Mouse (Mus musculus) lung, embryonic 14.5 days (tissue): ENCODE results near the gene Fbxl14. TPM values are rescaled to one million over a fixed set of nuclear protein-coding genes. Genes with fewer than 3 reads are reported as not detected.

ENCODE experiments used
- ATAC-seq: fragments of 200-750 bp; cut with Nextera tagmentation; 2 replicates; pipeline ENCODE4 v1.8.0; 2017; ENCODE audit warnings: mild to moderate bottlenecking, moderate TSS enrichment, moderate library complexity; ENCODE audit not compliant: insufficient read depth
- DNase-seq: peaks from one replicate; pipeline ENCODE4 v3.0.0-alpha.2; 2015
- H3K27ac ChIP-seq: fragments of 300-500 bp; sonication (generic); 2 replicates; pipeline ENCODE4 v1.5.1; 2014; ENCODE audit warnings: low read depth, mild to moderate bottlenecking, moderate library complexity
- H3K27me3 ChIP-seq: fragments of 300-500 bp; sonication (generic); 2 replicates; pipeline ENCODE4 v1.6.1; 2014; ENCODE audit warnings: low read length, control low read depth; ENCODE audit not compliant: insufficient read depth
- H3K36me3 ChIP-seq: fragments of 300-500 bp; sonication (generic); 2 replicates; pipeline ENCODE4 v1.6.1; 2014; ENCODE audit warnings: control low read depth; ENCODE audit not compliant: insufficient read depth
- H3K4me1 ChIP-seq: fragments of 300-500 bp; sonication (generic); 2 replicates; pipeline ENCODE4 v1.6.1; 2014; ENCODE audit warnings: antibody characterized with exemption, control low read depth; ENCODE audit not compliant: insufficient read depth
- H3K4me2 ChIP-seq: fragments of 300-500 bp; sonication (generic); 2 replicates; pipeline ENCODE4 v1.6.1; 2014; ENCODE audit warnings: mild to moderate bottlenecking
- H3K4me3 ChIP-seq: fragments of 300-500 bp; sonication (generic); 2 replicates; pipeline ENCODE4 v1.5.1; 2014; ENCODE audit warnings: low read depth, low read length
- H3K9ac ChIP-seq: fragments of 300-500 bp; sonication (generic); 2 replicates; pipeline ENCODE4 v1.6.1; 2014
- H3K9me3 ChIP-seq: fragments of 300-500 bp; sonication (generic); 2 replicates; pipeline ENCODE4 v1.6.1; 2016; ENCODE audit warnings: low read depth, low read length, control low read depth
- CTCF ChIP-seq: IDR thresholded peaks from 2 replicates; pipeline ENCODE4 v1.5.1; 2016; ENCODE audit warnings: antibody characterized with exemption, low read depth
- WGBS: fragments of 180-500 bp; shearing (Covaris S2); extraction: QIAGEN DNeasy Blood & Tissue Kit; methylation state at CpG from one replicate; pipeline ENCODE4 v1.1.7; 2014; 5-methylcytosine and 5-hydroxymethylcytosine counted together
- polyA plus RNA-seq: library from polyadenylated mRNA; unstranded; fragments of >200 nt; fragmentation: Nextera tagmentation; extraction: Ambion mirVana; gene quantifications from 2 replicates; pipeline ENCODE4 v1.2.1, GENCODE M21; 2014

Gene Fbxl14
- polyA plus RNA-seq, 1 experiment from 2014 or later = 6.2 TPM

DNA sequence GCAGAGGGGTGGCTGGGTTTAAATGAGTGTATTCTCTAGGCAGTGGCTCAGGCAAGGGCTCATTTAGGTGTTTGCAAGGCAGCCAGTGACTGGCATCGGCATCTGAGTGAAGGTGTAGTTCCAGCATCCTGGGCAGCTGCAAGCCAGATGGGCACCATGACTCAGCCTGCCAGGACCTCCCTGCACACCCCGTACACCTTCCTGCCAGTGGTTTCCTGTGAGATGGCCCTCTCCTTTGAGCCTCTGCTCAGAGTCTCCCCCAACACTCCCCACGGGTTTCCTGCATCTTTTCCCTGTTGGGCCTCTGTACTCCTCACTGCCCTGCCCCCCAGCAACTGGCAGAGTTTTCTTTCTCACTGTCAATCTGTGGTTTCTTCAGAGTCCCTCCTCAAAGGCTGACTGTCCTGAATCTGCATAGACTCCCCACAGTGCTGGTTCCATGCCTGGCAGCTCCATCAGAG, 42.5 kb downstream of the Fbxl14 start:
- H3K36me3 ChIP-seq = no peaks in the 10 kb centered on the region
- no peaks in the 10 kb centered on the region for H3K9me3 ChIP-seq
- H3K4me1 ChIP-seq = 0 out of 2 replicates have a peak, but pooled peaks cover 4% of the 10 kb centered on the region
- no peak for ATAC-seq
- H3K27ac ChIP-seq = no peak overlapping the region
- 40% methylated on average over 3 of the region's 3 CpGs for WGBS
- no peak overlapping the region for H3K4me2 ChIP-seq
- H3K4me3 ChIP-seq = no peak overlapping the region
- no peaks in the 10 kb centered on the region for H3K27me3 ChIP-seq
- no peak for TF ChIP-seq CTCF
- DNase-seq = no peak
- H3K9ac ChIP-seq = no peak overlapping the region

DNA sequence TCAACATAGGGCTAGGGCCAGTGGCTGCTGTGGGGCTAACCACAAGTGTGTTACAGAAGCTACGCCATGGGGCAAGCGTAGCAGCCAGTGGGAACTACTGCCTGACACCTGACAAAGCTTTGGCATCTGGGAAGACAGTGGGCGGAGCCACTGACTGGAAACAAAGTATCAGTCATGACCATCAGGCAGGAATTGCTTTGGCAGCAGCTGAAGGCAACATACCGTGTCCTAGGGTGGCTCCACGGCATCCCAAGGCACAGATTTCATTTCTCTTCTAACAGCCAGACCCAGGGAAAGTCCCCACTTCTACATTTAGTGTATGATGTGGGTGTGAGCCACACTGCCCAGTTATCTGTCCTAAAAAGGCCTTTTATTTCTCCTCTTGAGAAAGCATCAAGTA, 47.0 kb downstream of the Fbxl14 start:
- Histone ChIP-seq H3K36me3 (no peaks in the 10 kb centered on the region), H3K27ac (no peak overlapping the region), H3K9me3 (no peaks in the 10 kb centered on the region), H3K4me2 (no peak overlapping the region), H3K9ac (no peak overlapping the region), H3K4me1 (0 out of 2 replicates have a peak, but pooled peaks cover 4% of the 10 kb centered on the region), H3K4me3 (no peak overlapping the region), H3K27me3 (no peaks in the 10 kb centered on the region)
- ATAC-seq (no peak), DNase-seq (no peak)
- no peak for TF ChIP-seq CTCF
- WGBS = 55% methylated on average over 5 of the region's 5 CpGs

DNA sequence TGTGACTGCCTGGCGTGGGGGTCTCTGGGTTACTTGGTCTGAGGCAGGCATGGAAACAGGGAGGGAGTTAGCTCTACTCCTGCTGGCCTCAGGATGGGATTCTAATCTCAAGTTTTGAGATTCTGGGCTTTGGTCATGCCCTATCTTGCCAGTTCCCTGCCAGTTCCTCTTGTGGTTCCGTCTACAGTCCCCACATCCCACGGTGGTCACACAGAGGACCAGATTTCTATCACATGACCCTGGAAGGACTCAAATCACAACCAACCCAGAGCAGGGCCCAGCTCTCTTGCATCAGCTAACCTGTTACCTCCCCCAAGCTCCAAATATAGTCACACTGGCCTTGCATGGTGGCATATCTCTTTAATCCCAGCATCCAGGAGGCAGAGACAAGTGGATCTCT, 50.2 kb downstream of the Fbxl14 start:
- ATAC-seq = no peak
- WGBS = 78% methylated on average over 3 of the region's 3 CpGs

More for the DNA sequence above, 50.2 kb downstream of the Fbxl14 start:
- no peak overlapping the region for H3K9ac ChIP-seq
- H3K4me1 ChIP-seq = no peaks in the 10 kb centered on the region
- no peak for TF ChIP-seq CTCF
- no peaks in the 10 kb centered on the region for H3K9me3 ChIP-seq
- no peak overlapping the region for H3K4me3 ChIP-seq
- H3K36me3 ChIP-seq = no peaks in the 10 kb centered on the region
- no peak overlapping the region for H3K4me2 ChIP-seq
- no peaks in the 10 kb centered on the region for H3K27me3 ChIP-seq
- no peak overlapping the region for H3K27ac ChIP-seq
- DNase-seq = no peak

Other genes starting within 250 kb of the Fbxl14 start
- gene Cacna2d4, start 243.1 kb upstream of the Fbxl14 start, polyA plus RNA-seq = 0.03 TPM in 1 of 2 replicates, not detected in the other
- 0.05 and 0.16 TPM in 2 replicates for gene Lrtm2, start 148.9 kb upstream of the Fbxl14 start, polyA plus RNA-seq
- gene Adipor2, start 62.0 kb upstream of the Fbxl14 start, polyA plus RNA-seq = 28.1 and 29.0 TPM in 2 replicates
- 6.8 and 7.4 TPM in 2 replicates for gene Wnt5b, start 64.7 kb downstream of the Fbxl14 start, polyA plus RNA-seq